Mouse (Mus musculus): ENCODE results near the gene Pga5.

DNA sequence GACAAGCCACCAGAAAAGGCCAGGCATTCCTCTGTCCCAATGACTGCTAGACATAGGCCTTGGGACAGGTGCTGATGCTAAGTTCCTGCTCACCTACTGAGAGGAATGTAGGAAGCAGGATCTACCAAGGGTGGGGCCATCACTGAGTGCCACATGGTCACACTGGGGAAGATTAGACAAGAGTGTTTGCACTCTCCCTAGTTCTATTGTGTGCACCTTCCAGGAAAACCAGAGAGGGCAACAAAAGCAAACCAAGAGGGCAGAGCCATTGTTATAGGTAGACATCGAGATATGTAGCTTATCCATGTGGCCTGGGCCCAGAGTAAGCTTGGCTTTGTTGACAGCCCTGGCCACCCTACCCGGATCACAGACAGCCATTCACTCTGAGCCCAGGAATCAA, 7.9 kb upstream of the Pga5 start:
- TF ChIP-seq CTCF (IDR thresholded peaks at IDR 0.05; ENCODE audit: extremely low read depth, insufficient read length, insufficient replicate concordance, low read depth, low read length) (no peak), POLR2A (IDR thresholded peaks at IDR 0.05; ENCODE audit: low read depth, low read length) (no peak)

All from small intestine, adult 2 months (tissue).